Mouse (Mus musculus): ENCODE measurements around the gene Ceacam16.

DNA sequence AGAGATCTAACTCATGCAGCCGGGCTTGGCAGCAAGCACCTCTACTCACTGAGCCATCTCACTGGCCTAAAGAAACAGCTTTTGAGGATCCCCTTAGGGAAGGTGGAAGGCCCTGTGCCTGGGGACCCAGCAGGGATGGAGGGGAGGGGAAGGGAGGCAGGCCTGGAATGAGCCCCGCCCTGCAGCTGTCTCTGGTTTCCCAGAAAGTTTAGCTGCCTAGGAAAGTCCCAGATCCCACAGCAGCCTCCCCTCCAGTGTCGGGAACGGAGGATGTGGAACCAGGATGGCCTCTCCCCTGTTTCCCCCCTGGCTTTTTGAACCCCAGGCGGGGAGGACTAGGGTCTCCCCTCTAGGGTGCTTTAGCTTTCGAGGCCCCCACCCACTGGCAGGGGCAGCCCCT is 34.3 kb downstream of the Ceacam16 start:
- TF ChIP-seq HCFC1 (IDR thresholded peaks at IDR 0.05; ENCODE audit: low read depth, low read length) (no peak), ZNF384 (IDR thresholded peaks at IDR 0.05; ENCODE audit: low read depth, low read length) (no peak), CTCF (IDR thresholded peaks at IDR 0.05 in 2 of 3, conservative IDR thresholded peaks at IDR 0.05 in 1 of 3; ENCODE audit: control insufficient read depth in 1 of 3, insufficient read depth in 1 of 3, low read depth in 2 of 3, low read length in 3 of 3, poor library complexity in 1 of 3, severe bottlenecking in 1 of 3) (no peak), MYC (IDR thresholded peaks at IDR 0.05; ENCODE audit: low read depth, low read length) (no peak), GABPA (IDR thresholded peaks at IDR 0.05; ENCODE audit: low read depth, low read length) (no peak), POLR2A (IDR thresholded peaks at IDR 0.05; ENCODE audit: control insufficient read depth in 1 of 2, insufficient read depth in 1 of 2, low read depth in 1 of 2, low read length in 2 of 2, poor library complexity in 1 of 2) (no peak), MEF2A (IDR thresholded peaks at IDR 0.05; ENCODE audit: extremely low read depth, insufficient replicate concordance, low read depth, low read length, poor library complexity, severe bottlenecking) (no peak), SMC3 (IDR thresholded peaks at IDR 0.05; ENCODE audit: low read depth, low read length) (no peak), MAX (IDR thresholded peaks at IDR 0.05; ENCODE audit: low read length) (no peak), TCF12 (IDR thresholded peaks at IDR 0.05; ENCODE audit: low read depth, low read length) (no peak)
